Mouse (Mus musculus): ENCODE data around the gene Cfap298. TPM values are rescaled to one million over a fixed set of nuclear protein-coding genes. Genes with fewer than 3 reads are reported as not detected.

The Cfap298 gene
- 49.0 and 50.4 TPM in 2 replicates for polyA plus RNA-seq (2016; fragmentation: Nextera tagmentation; extraction: Ambion mirVana)

DNA sequence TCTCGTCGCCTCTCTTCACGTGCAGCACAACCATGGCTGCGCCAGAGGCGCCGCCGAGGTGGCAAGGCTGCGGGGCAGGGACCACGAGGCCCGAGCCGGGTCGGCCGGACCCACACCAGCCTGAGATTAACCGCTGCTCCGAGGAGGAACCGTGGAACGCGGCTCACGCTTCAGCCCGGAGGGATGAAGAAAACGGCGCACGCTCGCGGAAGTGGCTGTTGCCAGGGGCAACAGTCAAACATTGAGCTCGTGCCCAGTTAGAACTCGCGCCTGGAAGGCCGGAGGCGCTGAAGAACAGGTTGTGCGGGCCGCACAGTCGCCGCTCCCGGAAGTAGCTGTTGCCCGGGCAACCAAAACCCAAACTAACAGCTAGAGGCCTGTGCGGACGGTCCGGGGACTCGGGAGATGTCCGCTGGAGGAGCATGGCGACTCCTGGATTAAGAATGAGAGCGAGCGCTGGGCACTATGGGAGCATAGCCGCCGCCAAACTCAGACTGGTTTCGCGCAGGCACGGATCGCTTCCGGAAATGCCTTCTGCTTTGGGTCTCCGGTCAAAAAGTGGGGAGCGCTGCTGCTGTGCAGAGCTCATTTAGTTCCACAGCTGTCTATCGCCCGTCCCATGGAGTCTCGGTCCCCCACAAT, at the start of gene Cfap298:
TSS of gene Cfap298 (minus strand) at position 428 of the 642 bp plus-strand sequence.
- peak within 1 kb of the TSS; percentile 85 for H3K4me2 ChIP-seq
- ATAC-seq (ENCODE audit: insufficient number of reproducible peaks, low FRiP score): peak; percentile 94
- H3K9me3 ChIP-seq (replicated peaks): no peaks in the 10 kb centered on the region
- H3K27me3 ChIP-seq (replicated peaks): no peaks in the 10 kb centered on the region
- H3K4me1 ChIP-seq (replicated peaks): peaks cover 5% of the 10 kb centered on the region
- peak within 1 kb of the TSS; percentile 74 for H3K4me3 ChIP-seq
- H3K9ac ChIP-seq: peak within 1 kb of the TSS; percentile 84
- H3K27ac ChIP-seq (ENCODE audit: poor library complexity, severe bottlenecking): peak within 1 kb of the TSS; percentile 69
- peaks cover 25% of the 10 kb centered on the region for H3K36me3 ChIP-seq
- under 1% methylated on average over 56 of the region's 56 CpGs for WGBS

DNA sequence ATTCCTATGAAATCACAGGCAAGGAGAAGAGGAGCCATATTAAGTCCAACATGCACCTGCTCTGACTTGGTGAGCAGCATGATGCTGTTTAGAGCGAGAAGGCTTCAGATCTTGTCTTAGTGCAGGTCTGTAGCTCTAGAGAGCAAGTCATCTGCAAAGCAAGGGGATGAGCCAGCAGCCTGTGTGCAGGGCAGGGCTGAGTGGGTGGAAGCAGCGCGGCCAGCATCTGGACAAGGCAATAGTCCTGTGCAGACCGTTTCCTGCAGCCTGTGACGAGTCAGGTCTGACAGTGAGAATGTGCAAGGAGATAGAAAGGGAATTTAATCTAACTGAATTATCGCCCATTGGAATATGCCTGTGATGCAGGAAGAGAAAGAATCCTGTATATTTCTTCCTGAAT, 36.1 kb upstream of the Cfap298 start:
- Histone ChIP-seq H3K9ac (no peak overlapping the region), H3K4me1 (replicated peaks) (no peaks in the 10 kb centered on the region), H3K4me3 (no peak overlapping the region), H3K4me2 (no peak overlapping the region), H3K36me3 (peaks cover 33% of the 10 kb centered on the region), H3K27ac (ENCODE audit: poor library complexity, severe bottlenecking) (no peak overlapping the region), H3K9me3 (replicated peaks) (no peaks in the 10 kb centered on the region), H3K27me3 (replicated peaks) (no peaks in the 10 kb centered on the region)
- ATAC-seq (ENCODE audit: insufficient number of reproducible peaks, low FRiP score): no peak
- 71% methylated on average over 6 of the region's 6 CpGs for WGBS

- H3K4me3 ChIP-seq: no peak overlapping the region
- H3K9me3 ChIP-seq (replicated peaks): no peaks in the 10 kb centered on the region
- H3K4me1 ChIP-seq (replicated peaks): no peaks in the 10 kb centered on the region
- no peak overlapping the region for H3K9ac ChIP-seq
- H3K4me2 ChIP-seq: no peak overlapping the region
- 79% methylated on average over 4 of the region's 4 CpGs for WGBS
- no peak overlapping the region for H3K27ac ChIP-seq (ENCODE audit: poor library complexity, severe bottlenecking)
- no peak for ATAC-seq (ENCODE audit: insufficient number of reproducible peaks, low FRiP score)
- peaks cover 46% of the 10 kb centered on the region for H3K36me3 ChIP-seq
- H3K27me3 ChIP-seq (replicated peaks): no peaks in the 10 kb centered on the region
Measured at GRCm38 (mm10) chr16:90966241-90966640, 31.3 kb upstream of the Cfap298 start.

- no peak overlapping the region for H3K9ac ChIP-seq
- H3K4me2 ChIP-seq: no peak overlapping the region
- peaks cover 42% of the 10 kb centered on the region for H3K36me3 ChIP-seq
- peak; percentile 90 for ATAC-seq (ENCODE audit: insufficient number of reproducible peaks, low FRiP score)
- H3K9me3 ChIP-seq (replicated peaks): no peaks in the 10 kb centered on the region
- H3K4me1 ChIP-seq (replicated peaks): no peaks in the 10 kb centered on the region
- no peak overlapping the region for H3K4me3 ChIP-seq
- H3K27ac ChIP-seq (ENCODE audit: poor library complexity, severe bottlenecking): no peak overlapping the region
- no peaks in the 10 kb centered on the region for H3K27me3 ChIP-seq (replicated peaks)
- 57% methylated on average over 10 of the region's 10 CpGs for WGBS
Measured at GRCm38 (mm10) chr16:90964302-90964701, 29.4 kb upstream of the Cfap298 start.

GRCm38 (mm10) chr16:90963866-90964265, 29.0 kb upstream of the Cfap298 start:
- Histone ChIP-seq H3K9ac (no peak overlapping the region), H3K4me2 (0 out of 2 replicates have a peak overlapping the region, but pooled peaks have one; percentile 3), H3K4me1 (replicated peaks) (no peaks in the 10 kb centered on the region), H3K4me3 (no peak overlapping the region), H3K36me3 (peaks cover 38% of the 10 kb centered on the region), H3K9me3 (replicated peaks) (no peaks in the 10 kb centered on the region), H3K27me3 (replicated peaks) (no peaks in the 10 kb centered on the region), H3K27ac (ENCODE audit: poor library complexity, severe bottlenecking) (no peak overlapping the region)
- ATAC-seq (ENCODE audit: insufficient number of reproducible peaks, low FRiP score): peak; percentile 86
- 69% methylated on average over 10 of the region's 10 CpGs for WGBS

- Histone ChIP-seq H3K36me3 (peaks cover 35% of the 10 kb centered on the region), H3K9me3 (replicated peaks) (no peaks in the 10 kb centered on the region), H3K9ac (no peak overlapping the region), H3K4me1 (replicated peaks) (no peaks in the 10 kb centered on the region), H3K27ac (ENCODE audit: poor library complexity, severe bottlenecking) (no peak overlapping the region), H3K4me3 (no peak overlapping the region), H3K27me3 (replicated peaks) (no peaks in the 10 kb centered on the region), H3K4me2 (0 out of 2 replicates have a peak overlapping the region, but pooled peaks have one; percentile 3)
- WGBS: 89% methylated on average over 4 of the region's 4 CpGs
- ATAC-seq (ENCODE audit: insufficient number of reproducible peaks, low FRiP score): no peak
Measured at GRCm38 (mm10) chr16:90963231-90963630, 28.3 kb upstream of the Cfap298 start.

DNA sequence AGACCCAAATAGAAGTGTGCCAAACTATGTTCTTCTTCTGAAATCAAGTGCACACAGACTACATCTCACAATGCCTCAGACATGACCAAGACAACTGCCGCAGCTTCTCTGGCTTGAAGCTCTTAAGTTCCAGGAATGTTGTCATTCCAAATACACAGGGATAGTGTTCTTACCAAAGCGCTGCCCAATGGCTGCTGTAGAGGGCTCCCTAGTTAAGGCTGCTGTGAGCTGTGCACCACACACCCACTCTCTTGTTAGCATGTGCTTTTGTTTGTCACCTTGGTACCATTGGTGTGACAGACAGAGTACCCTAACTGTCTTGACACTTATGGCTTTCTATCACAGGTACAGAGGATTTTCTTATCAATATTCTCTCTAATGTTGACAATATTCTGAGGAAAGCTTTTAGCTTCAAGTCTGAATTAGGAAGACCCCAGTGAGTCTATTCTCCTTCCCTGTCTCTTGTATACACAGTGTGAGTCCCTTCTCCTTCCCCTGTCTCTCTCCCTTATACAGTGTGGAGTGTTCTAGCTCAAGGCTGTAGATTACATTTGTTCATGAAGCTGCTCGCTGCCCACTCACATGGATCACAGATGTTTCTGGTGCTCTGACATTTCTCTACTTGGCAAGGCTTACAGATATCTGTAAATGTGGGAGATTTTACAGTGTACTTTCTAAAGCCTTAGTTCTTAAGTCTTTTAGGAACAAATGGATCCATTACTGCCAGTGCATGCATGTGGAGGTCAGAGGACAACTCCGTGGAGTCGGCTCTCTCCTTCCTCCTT, 23.6 kb upstream of the Cfap298 start:
- 77% methylated on average over 5 of the region's 5 CpGs for WGBS
- Histone ChIP-seq H3K27me3 (replicated peaks) (no peaks in the 10 kb centered on the region), H3K9me3 (replicated peaks) (no peaks in the 10 kb centered on the region), H3K4me2 (no peak overlapping the region), H3K4me3 (no peak overlapping the region), H3K36me3 (peaks cover 27% of the 10 kb centered on the region), H3K9ac (no peak overlapping the region), H3K27ac (ENCODE audit: poor library complexity, severe bottlenecking) (no peak overlapping the region), H3K4me1 (replicated peaks) (no peaks in the 10 kb centered on the region)
- no peak for ATAC-seq (ENCODE audit: insufficient number of reproducible peaks, low FRiP score)

DNA sequence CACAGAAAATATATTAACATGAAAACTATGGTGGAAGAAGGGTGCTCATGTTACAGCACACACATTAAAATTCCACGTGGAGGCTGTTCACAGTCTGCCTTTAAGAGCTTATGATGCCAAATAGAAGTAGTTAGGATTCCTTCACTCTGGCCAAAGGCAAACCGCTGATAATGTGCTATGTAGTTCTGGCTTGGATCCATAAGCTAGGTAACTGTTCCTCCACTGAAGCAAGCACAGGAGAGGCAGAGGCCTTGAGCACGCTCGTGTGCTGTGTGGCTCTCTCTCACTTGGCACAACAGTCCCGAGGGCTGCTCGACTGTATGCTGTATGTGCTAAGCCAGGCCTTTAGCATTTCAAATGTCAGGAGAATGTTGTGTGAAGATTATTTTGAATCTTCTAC, 20.6 kb upstream of the Cfap298 start:
- Histone ChIP-seq H3K27me3 (replicated peaks) (no peaks in the 10 kb centered on the region), H3K9ac (no peak overlapping the region), H3K4me2 (no peak overlapping the region), H3K4me3 (no peak overlapping the region), H3K4me1 (replicated peaks) (peaks cover 13% of the 10 kb centered on the region), H3K9me3 (replicated peaks) (no peaks in the 10 kb centered on the region), H3K36me3 (peaks cover 29% of the 10 kb centered on the region), H3K27ac (ENCODE audit: poor library complexity, severe bottlenecking) (no peak overlapping the region)
- 75% methylated on average over 6 of the region's 6 CpGs for WGBS
- no peak for ATAC-seq (ENCODE audit: insufficient number of reproducible peaks, low FRiP score)

DNA sequence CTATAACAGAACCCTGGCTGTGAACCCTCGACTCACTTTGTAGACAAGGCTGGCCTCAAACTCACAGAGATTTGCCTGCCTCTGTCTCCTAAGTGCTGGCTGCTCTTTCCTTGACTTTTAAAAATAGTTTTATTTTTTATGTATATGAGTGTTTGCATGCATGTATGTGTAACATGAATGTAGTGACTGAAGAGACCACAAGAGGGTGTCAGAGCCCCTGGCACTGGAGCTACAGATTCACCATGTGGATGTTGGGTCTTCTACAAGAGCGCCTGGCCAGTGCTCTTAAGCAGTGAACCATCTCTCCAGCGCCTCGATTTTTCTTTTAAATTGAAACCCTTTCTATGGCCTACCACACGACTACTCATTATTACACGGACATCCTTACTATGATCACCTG, 18.9 kb upstream of the Cfap298 start:
- peaks cover 17% of the 10 kb centered on the region for H3K4me1 ChIP-seq (replicated peaks)
- no peaks in the 10 kb centered on the region for H3K27me3 ChIP-seq (replicated peaks)
- no peak for ATAC-seq (ENCODE audit: insufficient number of reproducible peaks, low FRiP score)
- peaks cover 35% of the 10 kb centered on the region for H3K36me3 ChIP-seq
- no peak overlapping the region for H3K4me3 ChIP-seq
- no peaks in the 10 kb centered on the region for H3K9me3 ChIP-seq (replicated peaks)
- 93% methylated on average over 6 of the region's 6 CpGs for WGBS
- no peak overlapping the region for H3K9ac ChIP-seq
- H3K27ac ChIP-seq (ENCODE audit: poor library complexity, severe bottlenecking): no peak overlapping the region
- no peak overlapping the region for H3K4me2 ChIP-seq

DNA sequence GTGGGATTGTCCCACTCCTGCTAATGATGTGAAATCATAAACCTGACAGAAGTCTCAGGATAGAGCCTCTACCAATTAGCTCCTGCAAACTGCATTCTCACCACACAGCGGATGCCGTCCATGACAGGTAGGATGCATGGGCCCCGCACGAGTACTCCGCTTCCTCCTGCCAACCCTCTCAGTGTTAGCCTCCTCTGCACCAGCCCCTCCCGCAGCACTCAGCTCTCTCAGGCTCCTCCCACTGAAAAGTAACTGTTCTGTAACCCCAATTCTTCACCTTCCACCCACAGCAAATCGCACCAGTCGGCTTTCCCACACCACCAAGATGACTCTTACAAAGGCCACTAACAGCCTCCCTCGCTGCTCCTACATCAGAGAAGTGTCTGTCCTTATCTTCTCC, 18.2 kb upstream of the Cfap298 start:
- no peak overlapping the region for H3K27ac ChIP-seq (ENCODE audit: poor library complexity, severe bottlenecking)

DNA sequence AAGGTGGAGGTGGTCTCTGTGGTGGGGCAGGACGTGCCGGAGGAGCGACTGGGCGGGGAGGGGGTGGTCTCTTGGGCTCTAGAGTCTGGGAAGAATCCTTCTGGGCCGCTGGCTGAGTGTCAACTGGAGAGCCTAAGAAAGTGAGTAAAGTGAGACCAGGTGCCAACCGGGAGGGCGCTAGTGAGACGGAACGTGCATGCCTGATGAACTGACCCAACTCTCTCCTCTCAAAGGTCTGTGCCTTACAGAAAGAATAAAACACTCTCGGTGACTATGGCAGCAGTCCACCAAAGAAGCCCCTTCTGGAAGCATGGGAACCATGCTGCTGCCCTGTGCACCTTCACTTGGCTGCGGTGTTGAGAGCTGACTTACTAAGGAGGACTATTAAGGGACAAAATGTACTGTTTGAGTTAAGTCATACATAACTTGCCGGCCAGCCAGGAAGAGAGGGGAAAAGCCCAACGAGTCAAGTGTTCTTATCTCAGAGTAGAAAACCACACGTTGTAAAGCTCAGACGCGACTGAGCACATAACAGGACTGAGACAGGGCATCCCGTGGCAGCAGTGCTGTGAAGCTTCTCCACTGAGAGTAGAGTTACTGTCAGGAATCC, 15.5 kb upstream of the Cfap298 start:
- H3K4me2 ChIP-seq: no peak overlapping the region
- no peak overlapping the region for H3K27ac ChIP-seq (ENCODE audit: poor library complexity, severe bottlenecking)
- H3K36me3 ChIP-seq: peaks cover 43% of the 10 kb centered on the region
- peaks cover 17% of the 10 kb centered on the region for H3K4me1 ChIP-seq (replicated peaks)
- ATAC-seq (ENCODE audit: insufficient number of reproducible peaks, low FRiP score): no peak
- H3K27me3 ChIP-seq (replicated peaks): no peaks in the 10 kb centered on the region
- no peaks in the 10 kb centered on the region for H3K9me3 ChIP-seq (replicated peaks)
- no peak overlapping the region for H3K4me3 ChIP-seq
- 38% methylated on average over 17 of the region's 17 CpGs for WGBS
- no peak overlapping the region for H3K9ac ChIP-seq

More for the DNA sequence above, 18.2 kb upstream of the Cfap298 start:
- Histone ChIP-seq H3K27me3 (replicated peaks) (no peaks in the 10 kb centered on the region), H3K4me3 (no peak overlapping the region), H3K9ac (no peak overlapping the region), H3K9me3 (replicated peaks) (no peaks in the 10 kb centered on the region), H3K36me3 (peaks cover 35% of the 10 kb centered on the region), H3K4me2 (no peak overlapping the region), H3K4me1 (replicated peaks) (peaks cover 17% of the 10 kb centered on the region)
- no peak for ATAC-seq (ENCODE audit: insufficient number of reproducible peaks, low FRiP score)
- 81% methylated on average over 9 of the region's 9 CpGs for WGBS
